Mouse (Mus musculus): Measurements from ENCODE around the gene Zfp462. TPM values are rescaled to one million over a fixed set of nuclear protein-coding genes. Genes with fewer than 3 reads are reported as not detected.

Gene Zfp462
- polyA plus RNA-seq, 1 experiment from 2014 or later, result 21.0 TPM

DNA sequence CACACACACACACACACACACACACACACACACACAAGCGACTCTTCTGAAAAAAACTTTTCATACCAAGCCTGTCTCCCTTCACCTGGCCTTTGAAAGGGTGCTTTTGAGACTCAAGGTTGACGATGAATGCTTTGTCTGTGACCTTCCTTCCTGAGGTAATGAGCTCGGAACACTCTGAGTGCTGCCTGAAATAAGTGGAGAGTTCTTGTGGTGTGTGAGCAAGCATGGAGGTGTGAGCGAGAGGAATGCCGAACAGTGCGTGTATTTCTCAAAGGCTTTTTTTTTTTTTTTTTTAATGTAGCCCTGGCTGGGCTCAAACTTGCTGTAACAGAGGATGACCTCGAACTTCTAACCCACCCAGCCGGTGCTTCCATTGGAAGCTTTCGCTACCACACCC is 156.8 kb downstream of the Zfp462 start:
- H3K4me3 ChIP-seq, result no peak overlapping the region
- 90% methylated on average over 9 of the region's 9 CpGs for WGBS
- no peaks in the 10 kb centered on the region for H3K36me3 ChIP-seq
- H3K27me3 ChIP-seq, result no peaks in the 10 kb centered on the region
- H3K27ac ChIP-seq (replicated peaks), result no peak overlapping the region
- H3K4me2 ChIP-seq (replicated peaks), result no peak overlapping the region
- H3K9ac ChIP-seq (replicated peaks), result no peak overlapping the region
- no peak for ATAC-seq (replicated peaks)
- no peaks in the 10 kb centered on the region for H3K9me3 ChIP-seq
- H3K4me1 ChIP-seq, result no peaks in the 10 kb centered on the region

DNA sequence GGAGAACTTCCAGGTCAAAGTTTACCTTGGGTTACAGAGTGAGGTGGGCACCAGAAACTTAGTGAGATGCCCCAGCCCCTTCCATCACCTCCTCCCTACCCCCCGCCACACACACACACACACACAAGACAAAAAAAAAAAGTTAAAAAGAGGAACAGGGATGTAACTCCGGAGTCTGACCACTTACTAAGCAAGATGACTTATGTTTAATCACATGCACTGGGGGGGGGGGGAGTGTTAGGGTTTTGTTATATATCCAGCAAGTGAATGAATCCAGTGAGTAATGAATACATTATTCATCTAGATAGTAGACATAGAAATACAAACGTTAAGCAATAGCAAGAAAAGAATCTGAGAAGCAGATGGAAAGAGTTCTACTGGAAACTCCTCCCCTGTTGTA is 157.5 kb downstream of the Zfp462 start:
- no peak overlapping the region for H3K9ac ChIP-seq (replicated peaks)
- WGBS, result 90% methylated on average over 3 of the region's 3 CpGs
- no peaks in the 10 kb centered on the region for H3K36me3 ChIP-seq
- H3K4me1 ChIP-seq, result no peaks in the 10 kb centered on the region
- no peak overlapping the region for H3K4me3 ChIP-seq
- no peaks in the 10 kb centered on the region for H3K27me3 ChIP-seq
- no peaks in the 10 kb centered on the region for H3K9me3 ChIP-seq
- no peak overlapping the region for H3K4me2 ChIP-seq (replicated peaks)
- H3K27ac ChIP-seq (replicated peaks), result no peak overlapping the region
- no peak for ATAC-seq (replicated peaks)

DNA sequence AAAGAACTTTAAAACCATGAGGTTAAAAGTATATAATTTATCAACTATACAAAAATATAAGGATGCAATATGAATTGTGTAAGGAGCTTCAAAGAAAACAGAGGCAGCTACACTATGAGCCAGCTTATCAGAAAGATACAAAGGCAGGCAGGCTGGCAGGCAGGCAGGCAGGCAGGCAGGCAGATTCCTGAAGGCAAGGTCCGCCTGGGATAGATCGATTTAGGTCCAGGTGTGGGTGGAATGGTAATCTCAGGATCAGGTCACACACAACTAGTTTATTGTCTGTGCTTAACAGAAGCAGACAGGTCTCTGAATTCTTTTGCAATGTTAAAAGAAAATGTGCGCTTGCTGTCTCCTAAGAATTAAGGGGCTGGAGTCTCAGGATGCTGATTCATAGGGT is 158.7 kb downstream of the Zfp462 start:
- Histone ChIP-seq H3K9ac (replicated peaks) (no peak overlapping the region), H3K4me1 (no peaks in the 10 kb centered on the region), H3K4me3 (no peak overlapping the region), H3K9me3 (no peaks in the 10 kb centered on the region), H3K27ac (replicated peaks) (no peak overlapping the region), H3K4me2 (replicated peaks) (no peak overlapping the region), H3K27me3 (no peaks in the 10 kb centered on the region), H3K36me3 (no peaks in the 10 kb centered on the region)
- 66% methylated on average over 3 of the region's 3 CpGs for WGBS
- no peak for ATAC-seq (replicated peaks)

DNA sequence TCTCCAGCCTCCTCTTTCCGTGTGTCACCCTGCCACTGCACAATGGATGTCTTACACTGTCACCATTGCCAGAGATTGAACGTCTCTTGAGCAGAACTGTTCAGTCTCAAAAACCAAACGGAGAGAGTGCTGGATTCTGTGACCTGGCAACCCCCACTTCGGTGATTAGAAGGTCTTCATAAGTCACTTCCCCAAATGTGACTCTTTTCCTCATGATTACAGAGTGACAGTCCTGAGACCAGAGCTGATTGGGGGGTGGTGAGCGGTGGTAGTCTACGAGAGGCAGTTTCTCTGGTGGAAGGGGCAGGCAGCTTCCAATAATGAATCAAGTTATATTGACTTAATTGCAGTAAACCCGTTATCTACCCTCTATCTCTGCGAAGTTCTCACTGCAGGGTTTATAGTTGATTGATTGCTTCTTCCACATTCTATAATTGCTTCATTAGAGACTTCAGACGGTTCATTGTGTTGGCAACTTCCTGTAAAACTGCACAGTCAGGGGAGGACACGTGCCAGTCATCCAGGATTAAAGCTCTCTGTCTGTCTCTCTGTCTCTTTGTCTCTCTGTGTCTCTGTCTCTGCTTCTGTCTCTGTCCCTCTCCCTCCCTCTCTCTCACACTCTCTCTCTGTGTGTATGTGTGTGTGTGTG is 173.1 kb downstream of the Zfp462 start:
- no peaks in the 10 kb centered on the region for H3K36me3 ChIP-seq
- no peak overlapping the region for H3K4me3 ChIP-seq
- H3K9me3 ChIP-seq, result no peaks in the 10 kb centered on the region
- H3K27me3 ChIP-seq, result no peaks in the 10 kb centered on the region
- H3K4me2 ChIP-seq (replicated peaks), result no peak overlapping the region
- 39% methylated on average over 10 of the region's 10 CpGs for WGBS
- no peak overlapping the region for H3K9ac ChIP-seq (replicated peaks)
- H3K27ac ChIP-seq (replicated peaks), result no peak overlapping the region
- ATAC-seq (replicated peaks), result no peak
- no peaks in the 10 kb centered on the region for H3K4me1 ChIP-seq

DNA sequence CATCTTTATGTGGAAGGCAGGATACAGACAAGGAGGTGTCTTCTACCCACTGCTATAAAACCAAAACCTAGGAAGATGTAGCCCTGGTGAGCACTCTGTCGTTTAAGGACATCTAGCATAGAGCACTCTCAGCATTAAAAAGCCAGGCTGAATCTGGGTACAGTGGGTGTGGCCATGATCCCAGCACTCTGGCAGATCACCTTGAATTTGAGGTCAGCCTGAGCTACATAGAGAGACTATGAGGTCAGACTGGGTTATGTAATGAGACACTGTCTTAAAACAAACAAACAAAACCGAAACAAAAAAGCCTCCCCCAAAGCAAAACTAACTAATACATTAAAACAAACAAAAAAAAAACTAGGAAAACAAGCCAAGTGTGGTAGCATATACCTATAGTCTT is 176.3 kb downstream of the Zfp462 start:
- Histone ChIP-seq H3K36me3 (no peaks in the 10 kb centered on the region), H3K27me3 (no peaks in the 10 kb centered on the region), H3K4me2 (replicated peaks) (no peak overlapping the region), H3K9ac (replicated peaks) (no peak overlapping the region), H3K9me3 (no peaks in the 10 kb centered on the region), H3K4me3 (no peak overlapping the region), H3K27ac (replicated peaks) (no peak overlapping the region), H3K4me1 (peaks cover 11% of the 10 kb centered on the region)
- ATAC-seq (replicated peaks), result no peak
- WGBS, result 78% methylated on average over 2 of the region's 2 CpGs

DNA sequence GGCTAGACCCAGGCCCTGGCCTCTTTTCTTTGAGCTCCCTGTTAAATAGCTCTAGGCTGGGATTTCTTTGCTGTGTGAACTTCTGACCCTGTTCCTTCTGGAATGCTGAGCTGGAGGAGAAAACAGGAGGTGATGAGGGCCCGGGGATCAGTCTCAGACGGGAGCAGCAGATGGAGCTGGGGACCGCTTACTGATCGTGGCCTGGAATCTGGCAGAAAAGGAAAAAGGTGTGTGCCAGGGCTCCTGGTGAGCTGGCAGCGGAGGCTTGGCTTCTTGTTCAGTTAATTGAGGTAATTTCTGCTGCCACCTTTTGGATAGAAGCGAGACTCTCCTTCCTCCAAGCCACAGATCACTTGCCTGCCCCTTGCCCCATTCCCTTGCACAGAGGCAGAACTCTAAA is 177.1 kb downstream of the Zfp462 start:
- Histone ChIP-seq H3K9me3 (no peaks in the 10 kb centered on the region), H3K36me3 (no peaks in the 10 kb centered on the region), H3K27ac (replicated peaks) (no peak overlapping the region), H3K4me2 (replicated peaks) (no peak overlapping the region), H3K4me1 (peaks cover 11% of the 10 kb centered on the region), H3K9ac (replicated peaks) (no peak overlapping the region), H3K27me3 (no peaks in the 10 kb centered on the region), H3K4me3 (no peak overlapping the region)
- 40% methylated on average over 6 of the region's 6 CpGs for WGBS
- ATAC-seq (replicated peaks), result no peak

DNA sequence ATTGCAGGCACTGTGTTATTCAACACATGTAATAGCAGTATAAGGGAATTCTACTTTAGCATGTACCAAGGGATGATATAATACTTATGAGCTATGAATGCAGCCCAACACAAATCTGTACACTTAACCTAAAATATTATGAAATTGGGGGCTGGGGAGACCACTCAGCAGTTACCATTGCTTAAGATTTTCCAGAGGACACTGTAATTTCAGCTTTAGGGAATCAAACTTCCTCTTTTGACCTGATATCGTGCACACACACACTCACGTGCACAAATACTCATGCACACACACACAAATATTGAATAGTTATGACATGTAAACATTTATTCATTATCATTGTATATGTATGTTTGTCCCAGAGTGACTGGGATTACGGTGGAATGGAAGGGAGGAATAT is 179.3 kb downstream of the Zfp462 start:
- Histone ChIP-seq H3K27ac (replicated peaks) (no peak overlapping the region), H3K4me1 (peaks cover 11% of the 10 kb centered on the region), H3K4me3 (no peak overlapping the region), H3K4me2 (replicated peaks) (no peak overlapping the region), H3K9ac (replicated peaks) (no peak overlapping the region), H3K9me3 (no peaks in the 10 kb centered on the region), H3K36me3 (no peaks in the 10 kb centered on the region), H3K27me3 (no peaks in the 10 kb centered on the region)
- no peak for ATAC-seq (replicated peaks)
- 88% methylated on average over 3 of the region's 3 CpGs for WGBS

DNA sequence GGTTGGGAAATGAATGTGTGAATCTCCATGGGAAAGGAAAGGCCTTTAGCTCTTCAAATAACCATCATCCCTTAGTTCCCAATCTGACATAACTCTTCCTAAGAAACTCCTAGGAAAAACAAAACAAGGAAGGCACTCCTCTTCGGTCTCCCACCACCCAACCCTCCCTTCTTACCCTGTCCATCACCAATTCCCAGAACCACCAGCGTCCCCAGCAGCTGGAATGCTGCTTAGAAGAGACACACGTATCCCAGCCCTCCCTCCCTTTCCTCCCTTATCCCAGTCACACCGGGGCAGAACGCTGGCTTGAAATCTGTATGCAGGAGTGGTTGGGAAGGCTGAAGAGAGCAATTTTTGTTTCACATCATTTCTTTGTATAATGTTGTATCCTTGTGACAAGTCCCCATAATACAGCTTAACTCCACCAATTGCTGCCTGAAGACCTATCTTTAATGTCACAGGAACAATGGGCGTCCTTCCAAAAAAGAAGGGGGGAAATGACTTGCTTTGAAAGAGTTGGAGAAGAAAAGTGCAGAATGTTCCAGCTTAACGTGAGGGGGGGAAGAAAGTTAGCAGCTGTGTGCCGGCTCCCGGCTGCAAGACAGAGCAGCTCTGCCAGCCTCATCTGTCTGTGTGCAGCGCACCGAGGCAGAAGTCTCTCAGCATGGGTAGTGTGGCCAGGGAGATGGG is 180.3 kb downstream of the Zfp462 start:
- no peak overlapping the region for H3K27ac ChIP-seq (replicated peaks)
- H3K9me3 ChIP-seq, result no peaks in the 10 kb centered on the region
- peaks cover 11% of the 10 kb centered on the region for H3K4me1 ChIP-seq
- no peaks in the 10 kb centered on the region for H3K27me3 ChIP-seq
- no peaks in the 10 kb centered on the region for H3K36me3 ChIP-seq
- no peak overlapping the region for H3K4me2 ChIP-seq (replicated peaks)
- WGBS, result 18% methylated on average over 11 of the region's 11 CpGs
- ATAC-seq (replicated peaks), result peak; percentile 80
- H3K4me3 ChIP-seq, result no peak overlapping the region
- no peak overlapping the region for H3K9ac ChIP-seq (replicated peaks)

DNA sequence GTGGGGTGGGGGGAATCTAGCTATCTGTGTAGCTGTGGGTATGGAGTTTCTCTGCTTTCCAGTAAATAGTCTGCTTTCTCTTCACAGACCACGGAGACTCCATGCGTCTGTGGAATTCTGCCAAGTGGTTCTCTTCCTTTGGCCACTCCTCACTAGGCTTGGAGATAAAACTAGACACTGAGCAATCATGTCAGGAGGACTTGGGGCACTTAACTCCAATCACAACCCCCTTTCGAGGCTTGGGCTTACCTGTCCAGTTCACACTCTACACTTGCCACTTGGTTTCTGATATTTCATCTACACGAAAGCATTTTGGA is 180.8 kb downstream of the Zfp462 start:
- Histone ChIP-seq H3K9ac (replicated peaks) (no peak overlapping the region), H3K36me3 (no peaks in the 10 kb centered on the region), H3K4me1 (peaks cover 11% of the 10 kb centered on the region), H3K4me3 (no peak overlapping the region), H3K27me3 (no peaks in the 10 kb centered on the region), H3K4me2 (replicated peaks) (no peak overlapping the region), H3K9me3 (no peaks in the 10 kb centered on the region), H3K27ac (replicated peaks) (no peak overlapping the region)
- no peak for ATAC-seq (replicated peaks)
- WGBS, result 58% methylated on average over 4 of the region's 4 CpGs

DNA sequence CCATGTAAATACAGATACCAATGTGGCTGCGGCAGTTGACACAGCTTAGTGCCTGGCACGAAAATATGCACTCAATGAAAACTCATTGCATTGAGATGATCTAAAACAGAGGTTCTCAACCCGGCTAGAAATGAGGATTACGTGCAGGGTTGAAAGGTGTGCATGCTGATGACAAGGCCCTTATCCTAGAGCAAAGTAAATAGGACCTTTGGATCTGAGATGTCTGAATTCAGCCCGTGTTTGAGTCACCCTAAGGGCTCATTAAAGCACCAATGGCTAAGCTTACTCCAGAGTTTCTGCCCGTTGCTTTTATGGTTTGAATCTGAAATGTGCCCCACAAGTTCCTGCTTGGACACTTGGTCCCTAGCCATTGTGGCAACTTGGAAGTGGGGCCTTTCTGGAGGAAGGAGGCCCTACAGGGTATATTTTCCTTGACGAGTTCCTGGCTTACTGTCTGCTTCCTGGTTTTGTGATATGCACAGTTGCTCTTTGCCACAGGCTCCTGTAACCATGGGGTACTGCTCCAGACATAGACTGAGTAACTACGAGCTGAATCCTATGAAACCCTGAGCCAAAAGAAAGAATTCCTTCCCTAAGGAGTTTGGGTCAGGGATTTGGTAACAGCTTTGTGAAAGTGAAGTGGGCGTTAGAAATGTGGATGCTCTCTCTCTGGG is 182.5 kb downstream of the Zfp462 start:
- Histone ChIP-seq H3K36me3 (no peaks in the 10 kb centered on the region), H3K9ac (replicated peaks) (no peak overlapping the region), H3K27ac (replicated peaks) (no peak overlapping the region), H3K27me3 (no peaks in the 10 kb centered on the region), H3K9me3 (no peaks in the 10 kb centered on the region), H3K4me1 (peaks cover 11% of the 10 kb centered on the region), H3K4me3 (no peak overlapping the region), H3K4me2 (replicated peaks) (no peak overlapping the region)
- no peak for ATAC-seq (replicated peaks)
- WGBS, result 89% methylated on average over 9 of the region's 9 CpGs

DNA sequence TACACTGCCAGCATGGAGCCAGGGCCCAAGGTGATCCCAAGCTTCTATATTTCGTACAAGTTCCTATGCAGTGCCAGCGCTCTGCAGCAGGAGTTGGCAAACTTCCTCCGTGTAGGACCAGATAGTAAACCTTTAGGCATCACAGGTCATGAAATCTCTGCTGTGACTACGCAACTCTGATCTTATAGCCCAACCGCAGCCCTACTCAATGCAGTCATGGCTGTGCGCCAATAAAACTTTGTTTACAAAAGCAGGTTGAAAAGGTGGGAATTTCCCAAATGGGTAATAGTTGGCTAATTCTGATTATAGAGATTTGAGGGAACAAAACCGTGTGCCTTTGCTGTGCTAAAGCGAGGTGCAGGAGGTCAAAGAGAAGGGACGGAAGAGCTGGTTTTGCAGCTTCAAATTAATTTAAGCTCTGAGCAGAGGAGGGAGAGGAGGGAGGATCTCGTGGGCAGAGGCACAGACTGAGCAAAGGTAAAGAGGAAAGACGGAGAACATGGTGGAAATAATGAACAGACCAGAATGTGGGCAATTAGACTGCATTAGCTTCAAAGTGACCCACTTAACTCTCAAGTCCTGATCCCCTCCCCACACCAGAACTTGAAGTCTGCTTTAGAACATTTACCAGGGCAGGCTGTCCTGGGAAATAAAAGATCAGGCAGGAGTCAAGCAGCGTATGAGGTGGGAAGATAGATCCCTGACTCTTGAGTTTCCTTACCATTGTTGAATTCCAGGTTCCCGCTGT is 183.4 kb downstream of the Zfp462 start:
- ATAC-seq (replicated peaks), result no peak

More for the DNA sequence above, 183.4 kb downstream of the Zfp462 start:
- no peak overlapping the region for H3K9ac ChIP-seq (replicated peaks)
- H3K4me2 ChIP-seq (replicated peaks), result no peak overlapping the region
- H3K4me1 ChIP-seq, result peaks cover 11% of the 10 kb centered on the region
- no peaks in the 10 kb centered on the region for H3K36me3 ChIP-seq
- no peaks in the 10 kb centered on the region for H3K27me3 ChIP-seq
- no peak overlapping the region for H3K27ac ChIP-seq (replicated peaks)
- no peaks in the 10 kb centered on the region for H3K9me3 ChIP-seq
- WGBS, result 80% methylated on average over 13 of the region's 13 CpGs
- no peak overlapping the region for H3K4me3 ChIP-seq

Measured in forebrain, embryonic 15.5 days (tissue).